ENCODE assay signal across 13 mouse cellular contexts in the genomic region with DNA sequence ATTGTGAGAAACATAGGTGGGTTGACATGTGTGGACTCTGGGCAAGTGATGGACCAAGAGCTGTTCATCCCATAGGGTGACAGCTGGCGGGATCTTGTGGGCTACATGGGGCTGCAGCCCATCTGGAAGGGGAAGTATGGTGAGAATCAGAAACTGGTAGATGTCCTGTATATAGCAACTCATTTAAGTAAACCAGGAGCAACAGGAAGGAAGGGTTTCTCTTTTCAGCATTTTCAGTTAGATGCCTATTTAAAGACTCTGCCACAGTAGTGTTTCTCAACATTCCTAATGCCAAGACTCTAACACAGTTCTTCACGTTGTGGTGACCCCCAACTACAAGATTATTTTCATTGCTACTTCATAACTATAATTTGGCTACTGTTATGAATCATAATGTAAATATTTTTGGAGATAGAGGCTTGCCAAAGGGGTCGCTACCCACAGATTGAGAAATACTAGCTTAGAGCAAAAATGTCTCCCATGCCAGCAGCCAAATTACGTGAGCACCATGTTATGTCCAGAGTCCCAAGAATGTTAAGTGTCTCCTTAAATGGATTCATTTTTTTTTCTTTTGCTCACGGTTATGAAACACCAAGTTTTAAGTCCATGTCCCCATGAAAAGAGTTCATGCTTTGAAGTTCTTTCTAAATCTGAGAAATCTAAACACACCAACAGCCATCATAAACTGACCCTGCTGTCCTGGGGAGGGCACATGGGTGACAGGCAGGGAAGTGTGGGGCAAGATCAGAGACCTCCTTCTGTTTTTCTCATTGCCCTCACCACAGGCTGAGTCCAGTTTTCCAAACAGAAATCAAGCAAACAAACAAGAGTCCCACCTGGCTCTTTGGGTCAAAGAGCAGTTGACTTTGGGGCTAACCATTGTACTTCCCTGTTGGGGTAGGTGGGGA.
A peak's percentile ranks its signal among the peaks of the same experiment; 100 is the strongest.
DNase-seq lines count a peak whose midpoint lies in the region; ATAC-seq and TF ChIP-seq lines count a peak whose summit lies in the region.
"Had no signal": no experiment of that assay in that cellular context is flagged by ENCODE, and none has a peak within 500 bp of the region (broad histone marks: within the 10 kb centered on the region; RNA-seq: fewer than 3 reads in every experiment).

No protein-coding gene starts in this region.

- H3K9ac ChIP-seq in heart, adult 2 months (ENCODE audit: low read depth, low read length), result no peak overlapping the region
- no peak overlapping the region for H3K9ac ChIP-seq in liver, postnatal 0 days (replicated peaks)
- no peak overlapping the region for H3K9ac ChIP-seq in liver, embryonic 11.5 days (ENCODE audit: low read depth, low read length)
- H3K9ac ChIP-seq in forebrain, embryonic 14.5 days (ENCODE audit: low read length), result no peak overlapping the region
- H3K9ac ChIP-seq: liver, embryonic 14.5 days had no signal

- no peaks in the 10 kb centered on the region for H3K79me2 ChIP-seq in heart, adult 2 months (replicated peaks; ENCODE audit: control insufficient read depth, insufficient read depth, low read length)

- intact Hi-C loops in heart, adult 2 months (cut with DNase I), result loop anchor here (5.0 kb wide), 1 partner anchor 107 kb away; a partner anchor contains a TSS
- intact Hi-C loops in heart, postnatal 36 days (cut with DNase I), result loop anchor here (10.0 kb wide), 1 partner anchor 110 kb away; a partner anchor contains a TSS

- DNase-seq in heart, adult 2 months, result no peak
- no peak for DNase-seq in heart, postnatal 36 days
- DNase-seq in liver, postnatal 0 days, result no peak
- no peak for DNase-seq in liver, embryonic 11.5 days (ENCODE audit: low spot score)
- DNase-seq in lung, postnatal 10 days, result peak; percentile 43
- no peak for DNase-seq in spleen, adult 12 weeks (ENCODE audit: low spot score)
- DNase-seq in forebrain, embryonic 14.5 days (ENCODE audit: low spot score), result no peak
- DNase-seq: cerebellum, postnatal 14 days; gastrocnemius, postnatal 14 days; kidney, adult 18-20 months had no signal

- WGBS in heart, adult 2 months, result 62% methylated on average over 5 of the region's 5 CpGs
- 45% methylated on average over 5 of the region's 5 CpGs for WGBS in liver, postnatal 0 days (ENCODE audit: insufficient replicate concordance)
- 63% methylated on average over 5 of the region's 5 CpGs for WGBS in liver, embryonic 11.5 days
- 89% methylated on average over 5 of the region's 5 CpGs for WGBS in forebrain, embryonic 14.5 days

- no peak overlapping the region for H3K4me2 ChIP-seq in liver, postnatal 0 days (ENCODE audit: low read depth, low read length)
- no peak overlapping the region for H3K4me2 ChIP-seq in liver, embryonic 11.5 days
- H3K4me2 ChIP-seq in forebrain, embryonic 14.5 days (ENCODE audit: low read length), result no peak overlapping the region

- no peaks in the 10 kb centered on the region for H3K9me3 ChIP-seq in liver, postnatal 0 days (ENCODE audit: low read length)
- no peaks in the 10 kb centered on the region for H3K9me3 ChIP-seq in liver, embryonic 11.5 days (ENCODE audit: control insufficient read depth, low read length)
- no peaks in the 10 kb centered on the region for H3K9me3 ChIP-seq in forebrain, embryonic 14.5 days (replicated peaks; ENCODE audit: control insufficient read depth, low read length)

- peaks cover 7% of the 10 kb centered on the region for H3K4me1 ChIP-seq in heart, adult 2 months (ENCODE audit: control insufficient read depth, insufficient read depth, low read length)
- H3K4me1 ChIP-seq in liver, postnatal 0 days (ENCODE audit: insufficient read depth), result peaks cover 26% of the 10 kb centered on the region
- H3K4me1 ChIP-seq in liver, embryonic 11.5 days (replicated peaks; ENCODE audit: control insufficient read depth, insufficient read depth, low read length), result no peaks in the 10 kb centered on the region
- no peaks in the 10 kb centered on the region for H3K4me1 ChIP-seq in forebrain, embryonic 14.5 days (ENCODE audit: control insufficient read depth, insufficient read depth, low read length)

- no peak overlapping the region for H3K4me3 ChIP-seq in heart, adult 2 months
- H3K4me3 ChIP-seq in liver, postnatal 0 days (ENCODE audit: low read depth, low read length), result no peak overlapping the region
- H3K4me3 ChIP-seq in liver, embryonic 11.5 days (ENCODE audit: low read depth, low read length), result no peak overlapping the region
- H3K4me3 ChIP-seq in forebrain, embryonic 14.5 days (ENCODE audit: low read depth, low read length), result no peak overlapping the region

- TF ChIP-seq CTCF in heart, adult 2 months (IDR thresholded peaks at IDR 0.05), result no peak
- TF ChIP-seq CTCF in liver, postnatal 0 days (IDR thresholded peaks at IDR 0.05; ENCODE audit: low read depth), result no peak

- peaks cover 12% of the 10 kb centered on the region for H3K36me3 ChIP-seq in heart, adult 2 months (ENCODE audit: control insufficient read depth, insufficient read depth, low read length)
- H3K36me3 ChIP-seq in liver, postnatal 0 days (replicated peaks; ENCODE audit: insufficient read depth, low read length), result no peaks in the 10 kb centered on the region
- no peaks in the 10 kb centered on the region for H3K36me3 ChIP-seq in liver, embryonic 11.5 days (ENCODE audit: control insufficient read depth, insufficient read depth, low read length)
- H3K36me3 ChIP-seq in forebrain, embryonic 14.5 days (ENCODE audit: control insufficient read depth, insufficient read depth, low read length), result no peaks in the 10 kb centered on the region

- no peaks in the 10 kb centered on the region for H3K27me3 ChIP-seq in heart, adult 2 months (ENCODE audit: control insufficient read depth, insufficient read depth, low read length)
- H3K27me3 ChIP-seq in liver, postnatal 0 days (ENCODE audit: insufficient read depth, low read length), result no peaks in the 10 kb centered on the region
- no peaks in the 10 kb centered on the region for H3K27me3 ChIP-seq in liver, embryonic 11.5 days (replicated peaks; ENCODE audit: control insufficient read depth, insufficient read depth, low read length)
- H3K27me3 ChIP-seq in forebrain, embryonic 14.5 days (replicated peaks; ENCODE audit: control insufficient read depth, insufficient read depth, low read length), result no peaks in the 10 kb centered on the region

- no peak for TF ChIP-seq POLR2A in heart, adult 2 months (IDR thresholded peaks at IDR 0.05; ENCODE audit: insufficient read depth, low read depth, low read length)

- H3K27ac ChIP-seq in heart, adult 2 months, result peak overlapping the region; percentile 44
- peak overlapping the region; percentile 49; the same call in 1 of the 2 replicates for H3K27ac ChIP-seq in liver, postnatal 0 days (ENCODE audit: low read depth)
- H3K27ac ChIP-seq in liver, embryonic 11.5 days (ENCODE audit: low read depth, low read length), result no peak overlapping the region
- H3K27ac ChIP-seq in forebrain, embryonic 14.5 days (ENCODE audit: low read depth, low read length), result no peak overlapping the region
- H3K27ac ChIP-seq: liver, embryonic 14.5 days had no signal

- ATAC-seq in liver, postnatal 0 days, result no peak
- no peak for ATAC-seq in liver, embryonic 11.5 days (replicated peaks; ENCODE audit: low FRiP score)
- no peak for ATAC-seq in megakaryocyte-erythroid progenitor cell, adult 5-6 weeks (replicated peaks; ENCODE audit: low FRiP score, low TSS enrichment, poor library complexity, severe bottlenecking)
- ATAC-seq in forebrain, embryonic 14.5 days, result no peak
- ATAC-seq: CD4-positive, CD25-positive, alpha-beta regulatory T cell, adult 4 months had no signal

- TF ChIP-seq EP300 in heart, adult 2 months (IDR thresholded peaks at IDR 0.05; ENCODE audit: insufficient read depth, low read depth, low read length), result no peak
- TF ChIP-seq EP300 in liver, postnatal 0 days (IDR thresholded peaks at IDR 0.05; ENCODE audit: low read depth), result no peak

Comparison
In these comparisons a context has a peak if more than half of its experiments do, and no peak if none do; other contexts are left out.
1. H3K27ac ChIP-seq: peak in heart, adult 2 months (single experiment) and liver, postnatal 0 days (single experiment); none in liver, embryonic 11.5 days (single experiment) and forebrain, embryonic 14.5 days (single experiment).